Comparison of ENCODE assay signal across 8 mouse cellular contexts in genomic region chr6:112274261-112275055, GRCm38 (mm10). TPM values are rescaled to one million over a fixed set of nuclear protein-coding genes. Genes with fewer than 3 reads are reported as not detected.
DNase-seq lines count a peak whose midpoint lies in the region; ATAC-seq and TF ChIP-seq lines count a peak whose summit lies in the region.

No protein-coding gene starts in this region.

- no peak overlapping the region; the same call in 1 of the 2 replicates for H3K4me3 ChIP-seq in hindbrain, embryonic 14.5 days (replicated peaks; ENCODE audit: low read length)
- H3K4me3 ChIP-seq in midbrain, embryonic 11.5 days (ENCODE audit: low read depth, low read length): no peak overlapping the region
- peak overlapping the region; percentile 58 for H3K4me3 ChIP-seq in small intestine, adult 2 months (ENCODE audit: low read depth, low read length)

- H3K27ac ChIP-seq in hindbrain, embryonic 14.5 days: 0 out of 2 replicates have a peak overlapping the region, but pooled peaks have one; percentile 49
- no peak overlapping the region for H3K27ac ChIP-seq in midbrain, embryonic 11.5 days (ENCODE audit: low read depth, low read length)
- H3K27ac ChIP-seq in small intestine, adult 2 months (ENCODE audit: insufficient read depth, low read depth, low read length): peak overlapping the region; percentile 97

- peak; percentile 83 for ATAC-seq in hindbrain, embryonic 14.5 days (ENCODE audit: low FRiP score)
- peak; percentile 28; the same call in 1 of the 2 replicates for ATAC-seq in midbrain, embryonic 11.5 days (ENCODE audit: low FRiP score)

- TF ChIP-seq POLR2A in small intestine, adult 2 months (IDR thresholded peaks at IDR 0.05; ENCODE audit: low read depth, low read length): 0 out of 2 replicates have a peak, but pooled peaks have one; percentile 25

- H3K27me3 ChIP-seq in hindbrain, embryonic 14.5 days (ENCODE audit: control insufficient read depth, insufficient read depth, low read length): no peaks in the 10 kb centered on the region
- H3K27me3 ChIP-seq in midbrain, embryonic 11.5 days (ENCODE audit: control insufficient read depth, insufficient read depth, low read length): no peaks in the 10 kb centered on the region
- no peaks in the 10 kb centered on the region for H3K27me3 ChIP-seq in small intestine, adult 2 months (ENCODE audit: control insufficient read depth, insufficient read depth, low read length)

- DNase-seq in left cerebral cortex, postnatal 10 days (ENCODE audit: extremely low spot score in 1 of 2, low spot score in 2 of 2): peak; percentile 44 to 86
- DNase-seq in left cerebral cortex, adult 8-10 months (ENCODE audit: low spot score in 2 of 2): no peak
- peak; percentile 20 for DNase-seq in embryo, embryonic 10.5 days (ENCODE audit: low spot score)
- peak; percentile 75 for DNase-seq in gastrocnemius, postnatal 10 days
- peak; percentile 80 for DNase-seq in hindbrain, embryonic 14.5 days (ENCODE audit: low spot score)
- DNase-seq in left cerebral cortex, postnatal 14 days (ENCODE audit: low spot score in 2 of 2): peak; percentile 46 to 62
- DNase-seq in midbrain, embryonic 11.5 days (ENCODE audit: low spot score, missing footprints): peak; percentile 88

- no peaks in the 10 kb centered on the region for H3K9me3 ChIP-seq in hindbrain, embryonic 14.5 days (ENCODE audit: control insufficient read depth, low read length)
- no peaks in the 10 kb centered on the region for H3K9me3 ChIP-seq in midbrain, embryonic 11.5 days (ENCODE audit: control insufficient read depth, low read length)

- WGBS in hindbrain, embryonic 14.5 days: 28% methylated on average over 9 of the region's 9 CpGs
- WGBS in midbrain, embryonic 11.5 days: 39% methylated on average over 9 of the region's 9 CpGs
- WGBS in small intestine, adult 2 months: 10% methylated on average over 9 of the region's 9 CpGs

- intact Hi-C loops in left cerebral cortex, postnatal 10 days (cut with DNase I): loop anchor here (10.0 kb wide), 1 partner anchor 60 kb away; no protein-coding TSS in a partner anchor
- intact Hi-C loops in left cerebral cortex, postnatal 14 days (cut with DNase I): no loop called here

- peak; percentile 21; the same call in 1 of the 2 replicates for TF ChIP-seq CTCF in small intestine, adult 2 months (IDR thresholded peaks at IDR 0.05; ENCODE audit: extremely low read depth, insufficient read length, insufficient replicate concordance, low read depth, low read length)

- H3K4me2 ChIP-seq in hindbrain, embryonic 14.5 days (replicated peaks): peak overlapping the region; percentile 63
- peak overlapping the region; percentile 55; the same call in 1 of the 2 replicates for H3K4me2 ChIP-seq in midbrain, embryonic 11.5 days

- peaks cover 14% of the 10 kb centered on the region for H3K4me1 ChIP-seq in hindbrain, embryonic 14.5 days (replicated peaks; ENCODE audit: control insufficient read depth, insufficient read depth, low read length)
- peaks cover 12% of the 10 kb centered on the region for H3K4me1 ChIP-seq in midbrain, embryonic 11.5 days (ENCODE audit: control insufficient read depth, insufficient read depth, low read length)
- H3K4me1 ChIP-seq in small intestine, adult 2 months (ENCODE audit: control insufficient read depth, insufficient read depth, insufficient read length, low read length): peaks cover 13% of the 10 kb centered on the region; the same call in 1 of the 2 replicates

- H3K9ac ChIP-seq in hindbrain, embryonic 14.5 days: no peak overlapping the region
- H3K9ac ChIP-seq in midbrain, embryonic 11.5 days (ENCODE audit: low read length): no peak overlapping the region

- no peaks in the 10 kb centered on the region for H3K36me3 ChIP-seq in hindbrain, embryonic 14.5 days (replicated peaks; ENCODE audit: control insufficient read depth, insufficient read depth)
- no peaks in the 10 kb centered on the region for H3K36me3 ChIP-seq in midbrain, embryonic 11.5 days (ENCODE audit: control insufficient read depth, insufficient read depth, low read length)
- H3K36me3 ChIP-seq in small intestine, adult 2 months (ENCODE audit: control insufficient read depth, insufficient read depth, low read length): no peaks in the 10 kb centered on the region

RNA-seq across cellular contexts. Expression of gene Lmcd1, which starts 0.9 kb away (rescaled TPM):
- total RNA-seq in left cerebral cortex, postnatal 10 days (2021): 10 to 100 TPM; 15.3 to 15.6 TPM
- total RNA-seq in left cerebral cortex, adult 8-10 months (2022): 10 to 100 TPM in 1 of 4 experiments, 1 to 10 TPM in 3; 8.7 to 10.8 (median 9.5) TPM
- total RNA-seq in gastrocnemius, postnatal 10 days (2021): 10 to 100 TPM; 76.1 to 89.7 TPM
- 9.4 and 11.8 TPM in 2 replicates for polyA plus RNA-seq in hindbrain, embryonic 14.5 days (2014; fragmentation: Nextera tagmentation; extraction: Ambion mirVana)
- total RNA-seq in left cerebral cortex, postnatal 14 days (2021): 10 to 100 TPM; 17.4 to 23.4 TPM
- polyA plus RNA-seq in midbrain, embryonic 11.5 days (2014; fragmentation: Nextera tagmentation; extraction: Ambion mirVana): 3.0 and 3.8 TPM in 2 replicates
- 5.7 and 5.8 TPM in 2 replicates for polyA plus RNA-seq in small intestine, adult 2 months (2012; rRNA removed)

Comparison
In these comparisons a context has a peak if more than half of its experiments do, and no peak if none do; other contexts are left out.
1. DNase-seq: peak in left cerebral cortex, postnatal 10 days (2 of 2), embryo, embryonic 10.5 days (single experiment), gastrocnemius, postnatal 10 days (single experiment), hindbrain, embryonic 14.5 days (single experiment), left cerebral cortex, postnatal 14 days (2 of 2) and midbrain, embryonic 11.5 days (single experiment); none in left cerebral cortex, adult 8-10 months (0 of 2).